Mouse (Mus musculus) WW6 (cell line): ENCODE data around the gene Galt.
"Not testable (repeated sequence)": the region's sequence is repeated elsewhere in the genome, so short reads cannot be mapped to it uniquely, and the experiment has no call there.

Experiments used
- DNase-seq: peaks from one replicate; pipeline ENCODE4 v3.0.0-alpha.2; 2013; ENCODE audit warnings: low read depth, low spot score

The Galt gene

DNA sequence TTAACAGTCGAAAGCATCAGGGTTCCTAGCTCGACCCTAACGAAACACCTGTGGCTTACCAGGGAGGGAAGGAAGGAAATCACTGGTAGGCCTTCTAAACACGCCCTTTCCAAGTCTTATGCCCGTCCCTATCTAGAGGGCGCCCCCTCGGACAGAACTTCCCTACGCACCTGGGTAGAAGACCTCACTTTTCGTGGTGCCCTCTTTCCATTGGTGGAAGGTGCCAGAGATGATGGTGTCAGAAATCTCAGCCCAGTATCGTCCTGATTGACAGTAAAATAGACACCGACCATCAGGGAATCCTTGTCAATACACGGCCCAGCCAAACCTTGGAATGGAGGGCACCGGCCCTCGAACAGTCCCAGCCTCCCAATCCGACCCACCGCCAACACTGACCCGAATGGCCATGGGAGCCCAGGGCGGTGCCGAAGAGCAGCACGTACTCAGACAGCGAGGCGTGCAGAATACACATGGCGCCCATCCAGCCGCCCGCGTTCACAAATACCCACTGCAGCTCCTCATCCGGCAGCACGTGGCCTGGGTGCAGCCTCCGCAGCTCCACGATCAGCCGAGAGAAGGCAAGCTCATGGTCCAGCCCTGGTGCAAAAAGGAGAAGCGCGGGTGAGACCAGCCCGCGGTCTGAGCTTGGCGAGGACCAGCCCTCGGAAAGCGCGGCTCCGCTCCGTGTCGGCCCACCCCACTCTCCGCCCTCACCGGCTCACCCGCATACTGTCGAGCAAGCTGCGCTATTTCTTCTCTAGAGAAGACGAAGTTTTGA is 14.5 kb upstream of the Galt start:
- peak; percentile 47 for DNase-seq

- peak; percentile 93 for DNase-seq
Observed at GRCm38 (mm10) chr4:41741158-41741560, 13.9 kb upstream of the Galt start.

GRCm38 (mm10) chr4:41744131-41744530 is 10.9 kb upstream of the Galt start:
- no peak for DNase-seq

DNA sequence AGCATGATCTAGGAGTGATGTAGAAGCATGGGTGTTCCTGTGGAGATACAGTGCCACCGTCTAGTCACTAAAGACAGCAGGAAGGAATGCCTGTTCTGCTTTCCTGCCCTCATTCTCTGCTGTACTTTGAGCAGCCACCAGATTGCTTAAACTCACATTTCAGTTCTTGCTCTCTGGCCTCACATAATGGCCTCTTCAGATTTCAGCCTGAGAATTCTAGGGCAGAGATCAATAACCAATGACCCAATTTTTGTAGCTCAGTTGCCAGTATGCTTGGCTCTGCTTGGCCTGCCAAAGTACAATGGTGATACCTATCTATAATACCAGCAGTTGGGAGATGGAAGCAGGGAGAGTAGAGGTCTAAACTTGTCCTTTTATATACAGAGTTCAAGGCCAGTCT is 10.0 kb upstream of the Galt start:
- DNase-seq = no peak

- peak; percentile 86 for DNase-seq
Observed at GRCm38 (mm10) chr4:41755338-41756305, 594 bp downstream of the Galt start, which contains the start of gene Sigmar1. Sigmar1 (minus strand) TSS chr4:41756157.

- no peak for DNase-seq
Observed at GRCm38 (mm10) chr4:41756440-41756839, 1.4 kb downstream of the Galt start.

GRCm38 (mm10) chr4:41757321-41757720 is 2.3 kb downstream of the Galt start:
- no peak for DNase-seq

GRCm38 (mm10) chr4:41758021-41758420 is 3.0 kb downstream of the Galt start:
- DNase-seq = no peak

GRCm38 (mm10) chr4:41758701-41759100 is 3.7 kb downstream of the Galt start:
- no peak for DNase-seq

- DNase-seq = no peak
Observed at GRCm38 (mm10) chr4:41759206-41759605, 4.2 kb downstream of the Galt start.

- DNase-seq = no peak
Observed at GRCm38 (mm10) chr4:41759656-41760287, 4.7 kb downstream of the Galt start.

- peak; percentile 56 for DNase-seq
Observed at GRCm38 (mm10) chr4:41760288-41760721, 5.3 kb downstream of the Galt start.

- no peak for DNase-seq
Observed at GRCm38 (mm10) chr4:41760911-41761310, 5.9 kb downstream of the Galt start.

GRCm38 (mm10) chr4:41761680-41762079 is 6.7 kb downstream of the Galt start:
- no peak for DNase-seq

DNA sequence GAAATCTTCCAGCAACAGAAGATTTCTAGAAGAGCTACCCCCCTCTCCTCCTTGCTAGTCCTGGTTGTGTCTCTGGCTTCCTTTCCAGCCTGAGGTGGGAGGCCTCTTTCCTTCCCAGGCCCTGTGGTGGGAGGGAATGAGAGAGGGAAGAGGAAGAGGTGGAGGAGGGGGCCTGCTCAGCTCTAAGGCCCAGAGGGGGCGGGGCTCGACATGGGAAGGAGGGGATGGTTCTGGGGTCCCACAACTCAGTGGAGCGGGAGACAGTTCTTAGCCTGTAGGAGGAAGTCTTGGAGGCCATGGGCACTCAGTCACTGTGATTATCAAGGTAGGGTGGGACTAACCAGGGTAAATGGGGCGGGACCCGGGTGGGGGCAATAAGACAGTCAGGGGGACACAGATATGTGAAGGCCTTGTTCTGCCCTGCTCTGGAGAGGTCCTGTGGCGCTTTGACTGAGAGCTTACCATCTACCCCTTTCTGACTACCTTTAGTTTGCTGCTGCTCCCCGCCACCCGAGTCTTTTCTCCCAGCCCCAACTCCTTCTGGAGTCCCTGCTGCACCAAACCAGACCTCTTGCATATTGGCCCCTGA is 7.2 kb downstream of the Galt start:
- DNase-seq = no peak

DNA sequence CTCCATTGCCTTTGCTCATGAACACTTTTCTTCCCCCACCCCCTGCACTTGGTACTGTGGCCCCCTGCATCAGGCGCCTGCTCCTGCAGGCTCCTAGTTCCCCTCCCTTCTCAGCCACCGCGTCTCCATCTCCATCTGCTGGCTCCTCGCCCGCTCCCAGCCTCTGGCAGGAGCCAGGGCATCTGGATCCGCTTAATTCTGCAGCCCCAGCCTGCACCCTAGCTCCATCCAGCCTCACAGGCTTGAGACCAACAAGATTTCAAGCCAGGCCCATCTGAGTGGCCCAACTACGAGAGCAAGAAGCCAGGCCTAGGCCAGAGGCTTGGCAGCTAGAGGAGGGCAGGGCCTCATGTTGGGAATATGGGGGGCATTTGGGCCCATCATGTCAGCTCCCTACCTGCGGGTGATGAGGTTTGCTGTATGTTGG is 7.7 kb downstream of the Galt start:
- not testable (repeated sequence) for DNase-seq

- not testable (repeated sequence) for DNase-seq
Observed at GRCm38 (mm10) chr4:41763176-41763575, 8.1 kb downstream of the Galt start.

DNA sequence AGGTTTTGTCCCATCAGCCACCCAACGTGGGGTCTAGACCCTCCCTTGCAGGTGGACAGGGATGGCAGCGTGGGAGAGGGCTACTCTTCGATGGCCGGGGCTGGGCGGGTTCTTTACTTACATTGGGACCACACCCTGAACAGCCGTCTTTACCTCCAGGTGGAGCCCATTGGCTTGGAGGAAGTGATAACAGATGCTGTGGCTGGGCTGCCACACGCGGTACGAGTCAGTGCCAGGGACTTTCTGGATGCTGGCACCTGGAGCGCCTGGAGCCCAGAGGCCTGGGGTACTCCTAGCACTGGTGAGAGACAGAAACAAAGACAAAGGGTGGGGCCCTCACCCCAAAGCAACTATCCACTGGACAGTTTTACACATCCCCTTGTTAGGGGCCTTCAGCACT is 12.3 kb downstream of the Galt start:
- not testable (repeated sequence) for DNase-seq

DNA sequence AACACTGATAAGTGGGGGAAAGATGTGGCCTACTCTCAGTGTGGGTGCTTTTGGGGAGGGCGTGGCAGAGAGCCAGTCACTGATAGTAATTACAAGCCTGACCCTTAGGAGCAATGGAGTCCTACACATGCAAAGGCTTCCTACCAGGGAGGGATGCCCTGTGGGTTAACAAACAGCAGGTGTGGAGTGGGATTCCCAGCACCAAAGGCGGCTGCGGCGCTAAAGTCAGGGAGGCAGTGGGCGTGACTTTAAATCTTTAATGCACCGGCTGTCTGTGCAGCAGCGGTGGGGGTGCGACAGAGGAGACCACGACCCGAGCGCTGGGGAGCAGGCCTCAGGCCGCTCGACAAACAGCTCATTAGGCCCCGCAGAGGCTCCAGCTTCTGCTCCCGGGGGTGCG is 17.9 kb downstream of the Galt start:
- DNase-seq = not testable (repeated sequence)

- not testable (repeated sequence) for DNase-seq
Observed at GRCm38 (mm10) chr4:41773502-41773901, 18.5 kb downstream of the Galt start.

DNA sequence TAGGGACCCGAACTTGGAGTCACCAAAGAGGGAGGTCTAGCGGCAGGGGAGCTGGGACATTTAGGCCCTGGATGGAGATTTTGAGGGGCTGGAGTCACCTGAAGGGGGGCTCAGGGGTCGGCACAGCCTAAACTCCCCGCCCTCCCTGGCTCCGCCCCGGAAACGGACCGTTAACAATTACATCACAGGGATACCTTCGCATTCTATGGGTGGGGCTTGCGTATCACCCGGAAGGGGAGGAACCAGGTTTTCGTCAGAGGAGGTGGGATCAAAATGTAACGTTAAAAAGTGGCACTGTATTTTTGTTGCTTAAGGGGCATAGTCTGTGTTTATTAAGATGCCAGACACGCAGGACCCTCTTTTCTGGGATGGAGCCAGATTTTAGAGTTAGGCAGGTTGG is 19.0 kb downstream of the Galt start, which contains the start of gene Ccl27a:
Ccl27a (minus strand) TSS at position 246 of the 400 bp plus-strand sequence.
- DNase-seq = peak; percentile 58
